Mouse (Mus musculus) CH12.LX (cell line): Measurements from ENCODE around the gene Golph3. TPM values are rescaled to one million over a fixed set of nuclear protein-coding genes. Genes with fewer than 3 reads are reported as not detected.
"Not testable (repeated sequence)": the region's sequence is repeated elsewhere in the genome, so short reads cannot be mapped to it uniquely, and the experiment has no call there.

ENCODE experiments used
- DNase-seq: peaks from one replicate; pipeline ENCODE4 v3.0.0-alpha.2; 2013; ENCODE audit errors: extremely low read depth
- H3K27ac ChIP-seq: 2 replicates; pipeline ENCODE4 v1.5.1; 2012; ENCODE audit warnings: low read depth, mild to moderate bottlenecking, control low read depth, moderate library complexity; ENCODE audit not compliant: insufficient read depth
- H3K27me3 ChIP-seq: replicated peaks from 2 replicates; pipeline ENCODE3; 2012; ENCODE audit warnings: inconsistent platforms
- H3K36me3 ChIP-seq, 2 experiments: replicated peaks in 1 of 2; 2 replicates each; pipeline versions ENCODE3 to v1.6.1; 2012; ENCODE audit warnings: inconsistent platforms in 1 of 2, low read length in 1 of 2, mild to moderate bottlenecking in 1 of 2, mixed read lengths in 1 of 2, moderate library complexity in 1 of 2; ENCODE audit not compliant: control insufficient read depth in 1 of 2, insufficient read depth in 1 of 2
- H3K4me1 ChIP-seq, 2 experiments: 2 replicates each; pipeline ENCODE4 v1.6.1; 2012; ENCODE audit warnings: inconsistent platforms in 1 of 2, moderate library complexity in 1 of 2; ENCODE audit not compliant: insufficient read depth in 2 of 2, control insufficient read depth in 1 of 2
- H3K4me2 ChIP-seq: 2 replicates; pipeline ENCODE4 v1.6.1; 2012; ENCODE audit warnings: low read depth, mild to moderate bottlenecking, control low read depth; ENCODE audit not compliant: poor library complexity, insufficient read depth, severe bottlenecking
- H3K4me3 ChIP-seq, 3 experiments: fragments of 150-350 bp in 1 of 3; sonication (generic) in 1 of 3; replicated peaks in 1 of 3; 2 replicates each; pipeline versions ENCODE3 to v1.5.1; 2011 to 2012; ENCODE audit warnings: low read depth in 2 of 3, low read length in 2 of 3, mild to moderate bottlenecking in 2 of 3, moderate library complexity in 2 of 3, control low read depth in 1 of 3, improper control_type of control experiment in 1 of 3, inconsistent platforms in 1 of 3, mixed read lengths in 1 of 3; ENCODE audit not compliant: poor library complexity in 1 of 3
- H3K79me2 ChIP-seq: replicated peaks from 2 replicates; pipeline ENCODE4 v1.6.1; 2012; ENCODE audit warnings: mild to moderate bottlenecking, moderate library complexity; ENCODE audit not compliant: control insufficient read depth, poor library complexity, insufficient read depth, severe bottlenecking; ENCODE audit errors: extremely low read depth
- H3K9ac ChIP-seq: 2 replicates; pipeline ENCODE4 v1.6.1; 2012; ENCODE audit warnings: low read depth, mild to moderate bottlenecking, control low read depth, moderate library complexity; ENCODE audit not compliant: insufficient read depth
- H3K9me3 ChIP-seq: replicated peaks from 2 replicates; pipeline ENCODE3; 2012; ENCODE audit warnings: low read length, inconsistent platforms, mixed read lengths
- BHLHE40 ChIP-seq: IDR thresholded peaks from 2 replicates; pipeline ENCODE4 v1.6.1; 2011; ENCODE audit warnings: mild to moderate bottlenecking, low read depth, low read length, improper control_type of control experiment
- E2F4 ChIP-seq: IDR thresholded peaks from 2 replicates; pipeline ENCODE4 v1.6.1; 2011; ENCODE audit warnings: low read depth, low read length, improper control_type of control experiment; ENCODE audit not compliant: insufficient replicate concordance
- EP300 ChIP-seq: IDR thresholded peaks from 2 replicates; pipeline ENCODE4 v1.6.1; 2011; ENCODE audit warnings: low read length, improper control_type of control experiment
- HCFC1 ChIP-seq: IDR thresholded peaks from 2 replicates; pipeline ENCODE4 v1.6.1; 2012; ENCODE audit warnings: low read depth, mild to moderate bottlenecking, inconsistent platforms, low read length, improper control_type of control experiment
- IRF4 ChIP-seq: IDR thresholded peaks from 2 replicates; pipeline ENCODE4 v1.6.1; 2014; ENCODE audit warnings: low read depth, mild to moderate bottlenecking, inconsistent platforms, low read length, improper control_type of control experiment
- JUND ChIP-seq: conservative IDR thresholded peaks from 2 replicates; pipeline ENCODE4 v1.6.1; 2011; ENCODE audit warnings: low read depth, low read length, improper control_type of control experiment
- NELFE ChIP-seq: IDR thresholded peaks from 2 replicates; pipeline ENCODE4 v1.6.1; 2011; ENCODE audit warnings: low read depth, low read length, improper control_type of control experiment
- NRF1 ChIP-seq: IDR thresholded peaks from 2 replicates; pipeline ENCODE4 v1.6.1; 2014; ENCODE audit warnings: low read depth, mild to moderate bottlenecking, inconsistent platforms, low read length, improper control_type of control experiment, moderate library complexity
- PAX5 ChIP-seq: IDR thresholded peaks from 2 replicates; pipeline ENCODE4 v1.6.1; 2012; ENCODE audit warnings: low read length, inconsistent platforms, mixed read lengths
- POLR2A ChIP-seq: IDR thresholded peaks from 2 replicates; pipeline ENCODE4 v1.6.1; 2011; ENCODE audit warnings: low read depth, mild to moderate bottlenecking, improper control_type of control experiment, low read length
- POLR2AphosphoS2 ChIP-seq: IDR thresholded peaks from 2 replicates; pipeline ENCODE4 v1.6.1; 2011; ENCODE audit warnings: low read depth, low read length, improper control_type of control experiment
- ZC3H11A ChIP-seq: IDR thresholded peaks from 2 replicates; pipeline ENCODE4 v1.6.1; 2012; ENCODE audit warnings: low read depth, mild to moderate bottlenecking, inconsistent platforms, low read length, improper control_type of control experiment
- ZKSCAN1 ChIP-seq: IDR thresholded peaks from 2 replicates; pipeline ENCODE4 v1.6.1; 2012; ENCODE audit warnings: low read depth, inconsistent platforms, low read length, improper control_type of control experiment, borderline replicate concordance
- ZMIZ1 ChIP-seq: IDR thresholded peaks from 2 replicates; pipeline ENCODE4 v1.6.1; 2012; ENCODE audit warnings: low read depth, mild to moderate bottlenecking, inconsistent platforms, low read length, improper control_type of control experiment
- dilution Hi-C: fragments of 300-500 bp; cut with MboI; formaldehyde crosslinking; loops from 2 replicates; pipeline ENCODE4 v1.14.3; 2020; ENCODE audit warnings: low sequenced_read_pairs; ENCODE audit not compliant: extremely low pct_unique_long_range_greater_than_20kb, extremely low pct_ligation_motif_present
- in situ Hi-C: fragments of 300-500 bp; cut with MboI; formaldehyde crosslinking; loops from 3 replicates; pipeline ENCODE4 v1.14.3; 2019; ENCODE audit warnings: low sequenced_read_pairs, low pct_ligation_motif_present, low pct_unique_long_range_greater_than_20kb, mixed read lengths
- polyA plus RNA-seq: library from polyadenylated mRNA; unstranded; fragments of >175 nt; gene quantifications from 2 replicates; pipeline ENCODE4 v1.2.1, GENCODE M21; 2012; ENCODE audit warnings: low read depth; ENCODE audit not compliant: insufficient read length
- total RNA-seq, 2 experiments: library from RNA; depleted of rRNA; stranded (reverse); fragments of 300-350 nt in 1 of 2; fragments of >200 nt in 1 of 2; gene quantifications; 2 replicates each; pipeline ENCODE4 v1.2.3; 2012 to 2014

Gene Golph3
- total and polyA plus RNA-seq, 3 experiments: 67.2 to 208 (median 97.2) TPM

DNA sequence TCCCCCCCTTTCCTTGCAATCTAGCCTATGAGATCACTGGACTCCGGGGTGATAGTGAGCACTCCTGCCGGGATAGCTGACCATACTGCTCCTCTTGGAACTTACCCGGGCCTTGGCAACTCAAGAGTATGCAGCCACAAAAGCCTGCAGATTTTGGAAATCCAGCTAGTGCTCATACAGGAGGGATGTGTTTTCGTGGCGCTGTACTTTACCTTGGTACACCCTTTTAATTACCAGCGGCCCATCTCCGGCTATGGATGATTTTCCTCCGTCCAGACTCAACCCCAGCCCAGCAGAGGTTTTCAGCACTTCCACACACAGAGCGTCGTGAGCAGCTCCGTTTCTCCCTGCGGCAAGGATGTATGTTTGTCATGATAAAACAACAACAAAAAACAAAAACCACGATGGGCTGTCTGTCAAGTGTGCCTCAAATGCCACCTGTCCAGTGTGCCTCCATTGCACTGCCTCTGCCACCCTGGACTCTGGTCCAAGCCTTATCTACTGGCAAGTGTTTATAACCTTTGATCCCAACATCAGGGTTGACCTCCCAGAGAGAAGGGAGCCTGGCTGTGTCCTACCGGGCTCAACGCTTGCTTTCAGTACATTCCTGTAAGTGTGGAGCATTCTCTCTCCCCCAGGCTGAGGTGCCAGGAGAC lies 44.3 kb downstream of the Golph3 start:
- dilution Hi-C loops (no loop called here), in situ Hi-C loops (loop anchor here (10.0 kb wide), 1 partner anchor 171 kb away; no protein-coding TSS in a partner anchor)
- DNase-seq: no peak

DNA sequence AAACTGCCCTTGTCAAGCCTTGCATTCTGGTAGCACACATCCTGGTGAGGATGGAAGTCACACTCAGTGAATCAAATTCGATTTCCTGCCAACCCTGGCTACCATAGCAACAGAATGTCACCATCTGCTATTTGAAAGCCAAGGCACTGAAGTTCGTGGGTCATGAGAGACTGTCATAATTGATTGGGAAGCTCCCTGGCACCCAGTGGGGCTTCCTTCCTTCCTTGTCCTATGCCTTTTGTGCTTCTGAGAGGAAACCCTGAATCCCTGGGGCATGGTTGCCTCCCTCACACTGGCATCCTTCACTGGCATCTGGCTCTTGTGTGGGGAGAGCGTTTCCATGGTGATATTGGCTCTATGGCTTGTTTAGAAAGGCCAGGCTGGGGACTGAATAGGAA lies 44.8 kb downstream of the Golph3 start:
- in situ Hi-C loops: loop anchor here (10.0 kb wide), 1 partner anchor 171 kb away; no protein-coding TSS in a partner anchor
- no peaks in the 10 kb centered on the region for H3K79me2 ChIP-seq
- H3K27ac ChIP-seq: no peak overlapping the region
- no peak overlapping the region for H3K9ac ChIP-seq
- TF ChIP-seq IRF4: no peak
- TF ChIP-seq PAX5: no peak
- TF ChIP-seq POLR2A: no peak
- TF ChIP-seq ZC3H11A: no peak
- TF ChIP-seq EP300: no peak
- TF ChIP-seq NRF1: no peak
- TF ChIP-seq POLR2AphosphoS2: no peak
- TF ChIP-seq JUND: no peak
- no peak for TF ChIP-seq ZMIZ1
- no peak for TF ChIP-seq NELFE
- TF ChIP-seq BHLHE40: no peak
- no peak for TF ChIP-seq ZKSCAN1
- no peak for TF ChIP-seq E2F4
- no peaks in the 10 kb centered on the region for H3K9me3 ChIP-seq
- H3K4me1 ChIP-seq: 0 out of 4 replicates have a peak, but pooled peaks cover 0 to 5% of the 10 kb centered on the region in 2 experiments
- H3K36me3 ChIP-seq: peaks cover 0 to 5% of the 10 kb centered on the region in 2 experiments
- dilution Hi-C loops: no loop called here
- no peak overlapping the region for H3K4me2 ChIP-seq
- H3K4me3 ChIP-seq: no peak overlapping the region
- no peaks in the 10 kb centered on the region for H3K27me3 ChIP-seq
- no peak for DNase-seq

More for the DNA sequence above, 44.3 kb downstream of the Golph3 start:
- H3K36me3 ChIP-seq: peaks cover 0 to 10% of the 10 kb centered on the region in 2 experiments
- no peak overlapping the region for H3K9ac ChIP-seq
- H3K79me2 ChIP-seq: no peaks in the 10 kb centered on the region
- H3K27me3 ChIP-seq: no peaks in the 10 kb centered on the region
- no peak for TF ChIP-seq HCFC1
- H3K4me2 ChIP-seq: no peak overlapping the region
- no peaks in the 10 kb centered on the region for H3K9me3 ChIP-seq
- H3K4me1 ChIP-seq: no peaks in the 10 kb centered on the region
- H3K27ac ChIP-seq: no peak overlapping the region
- H3K4me3 ChIP-seq: no peak overlapping the region

DNA sequence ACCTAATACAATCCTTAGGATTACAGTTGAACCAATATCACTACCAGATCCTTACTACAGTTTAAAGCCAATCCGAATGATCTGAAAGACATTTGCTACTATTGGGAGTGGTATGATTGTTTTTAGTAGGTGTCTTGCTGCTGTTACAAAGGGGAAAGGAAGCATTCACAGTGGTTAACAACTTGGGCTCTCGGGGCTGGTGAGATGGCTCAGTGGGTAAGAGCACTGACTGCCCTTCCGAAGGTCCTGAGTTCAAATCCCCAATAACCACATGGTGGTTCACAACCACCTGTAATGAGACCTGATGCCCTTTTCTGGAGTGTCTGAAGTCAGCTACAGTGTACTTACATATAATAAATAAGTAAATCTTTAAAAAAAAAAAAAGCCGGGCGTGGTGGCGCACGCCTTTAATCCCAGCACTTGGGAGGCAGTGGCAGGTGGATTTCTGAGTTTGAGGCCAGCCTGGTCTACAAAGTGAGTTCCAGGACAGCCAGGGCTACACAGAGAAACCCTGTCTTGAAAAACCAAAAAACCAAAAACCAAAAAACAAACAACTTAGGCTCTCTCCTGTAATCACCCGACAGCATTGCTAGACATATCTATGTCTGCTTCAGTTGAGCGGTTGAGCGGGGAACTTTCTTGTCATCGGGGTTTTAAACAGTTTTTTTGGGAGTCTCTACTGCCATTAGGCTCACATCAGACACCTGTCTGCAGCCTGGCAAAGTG lies 45.5 kb downstream of the Golph3 start:
- H3K4me1 ChIP-seq, H3K4me3 ChIP-seq, H3K79me2 ChIP-seq, DNase-seq, H3K36me3 ChIP-seq, H3K4me2 ChIP-seq, H3K27ac ChIP-seq, dilution Hi-C loops, H3K9ac ChIP-seq, H3K9me3 ChIP-seq, H3K27me3 ChIP-seq: not testable (repeated sequence)
- in situ Hi-C loops: loop anchor here (10.0 kb wide), 1 partner anchor 172 kb away; no protein-coding TSS in a partner anchor
